Mouse (Mus musculus): ENCODE measurements around the gene Slc16a5.

DNA sequence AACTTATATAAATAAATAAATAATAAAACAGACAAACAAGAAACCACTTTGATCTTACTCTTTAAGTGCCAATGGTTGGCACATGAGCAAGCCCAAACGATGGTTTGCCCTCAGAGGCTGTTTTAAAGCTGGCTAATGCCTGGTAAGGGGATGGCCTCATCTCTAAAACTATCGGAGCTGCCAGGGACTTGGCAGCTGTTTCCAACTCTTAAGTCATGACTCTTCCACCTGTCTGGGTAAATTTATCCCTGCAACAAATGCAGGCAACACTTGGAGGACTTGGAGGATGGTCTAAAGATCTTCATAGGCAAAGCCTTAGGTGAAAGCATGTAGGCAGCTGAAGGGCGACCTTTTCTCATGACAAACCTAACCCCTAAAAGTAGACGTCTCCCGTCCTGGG is 54.7 kb downstream of the Slc16a5 start:
- no peak for TF ChIP-seq CTCF (IDR thresholded peaks at IDR 0.05)
- TF ChIP-seq EP300 (IDR thresholded peaks at IDR 0.05), result no peak
